Mouse (Mus musculus) liver, embryonic 14.5 days (tissue): ENCODE measurements around the gene Tet3.

Experiments used
- CTCF ChIP-seq: IDR thresholded peaks from 2 replicates; pipeline ENCODE4 v1.5.1; 2016; ENCODE audit warnings: antibody characterized with exemption, low read depth, control low read depth
- EP300 ChIP-seq: IDR thresholded peaks from 2 replicates; pipeline ENCODE4 v1.6.1; 2016; ENCODE audit warnings: antibody characterized with exemption, low read depth

DNA sequence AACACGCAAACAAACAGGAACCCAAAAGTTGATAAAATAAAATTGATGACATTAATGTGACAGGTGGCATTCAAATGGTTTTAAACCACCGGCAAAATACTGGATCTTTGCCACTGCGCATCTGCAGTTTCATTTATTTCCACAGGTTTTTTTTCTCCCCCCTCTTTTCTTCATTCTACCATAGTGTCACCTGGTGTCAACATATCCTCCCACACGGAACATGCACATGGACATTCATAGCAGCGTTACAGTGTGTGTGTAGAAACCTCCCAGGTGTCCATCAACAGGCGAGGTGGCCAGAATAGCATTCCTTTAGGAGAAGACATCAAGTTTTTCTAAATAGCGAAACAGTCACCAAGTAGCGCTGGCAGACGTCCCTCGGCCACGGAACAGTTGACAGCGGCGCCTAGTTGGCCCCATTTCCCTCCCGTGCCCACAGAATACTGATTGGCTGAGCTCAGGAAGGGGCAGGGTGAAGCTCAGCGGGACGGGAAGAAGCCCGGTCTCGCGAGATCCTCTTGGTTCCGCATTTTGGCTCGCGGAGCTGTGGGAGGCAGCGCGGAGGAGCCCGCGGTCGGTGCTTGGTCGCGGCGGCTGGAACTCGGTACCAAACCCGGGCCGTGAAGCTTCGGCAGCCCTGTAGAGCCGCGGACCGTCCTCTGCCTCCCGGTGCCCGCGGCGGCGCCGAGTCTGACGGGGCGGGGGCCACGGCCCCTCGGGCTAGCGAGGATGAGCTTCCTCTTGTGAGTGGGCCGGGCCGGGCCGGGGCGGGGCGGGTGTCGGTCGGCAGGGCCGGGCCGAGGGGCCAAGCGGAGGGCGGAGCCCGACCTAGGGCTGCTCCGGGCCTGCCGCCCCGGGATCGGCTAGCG, 133.1 kb downstream of the Tet3 start, which contains the start of the genes Mthfd2 and Mob1a:
- no peak for TF ChIP-seq CTCF
- TF ChIP-seq EP300 = peak; percentile 87
